Mouse (Mus musculus): ENCODE measurements at regions not wholly inside any gene's neighbourhood (a gene's known extent, or its start where the extent isn't known, plus 50 kb on each side); places are given as distances from the start of the nearest gene placed in this dataset.
A peak's percentile ranks its signal among the peaks of the same experiment; 100 is the strongest.

GRCm38 (mm10) chrX:79929956-79930355 lies 258.7 kb upstream of the Mageb16 start:
- DNase-seq (ENCODE audit: low read depth, low spot score): peak; percentile 28
